In the genomic region with DNA sequence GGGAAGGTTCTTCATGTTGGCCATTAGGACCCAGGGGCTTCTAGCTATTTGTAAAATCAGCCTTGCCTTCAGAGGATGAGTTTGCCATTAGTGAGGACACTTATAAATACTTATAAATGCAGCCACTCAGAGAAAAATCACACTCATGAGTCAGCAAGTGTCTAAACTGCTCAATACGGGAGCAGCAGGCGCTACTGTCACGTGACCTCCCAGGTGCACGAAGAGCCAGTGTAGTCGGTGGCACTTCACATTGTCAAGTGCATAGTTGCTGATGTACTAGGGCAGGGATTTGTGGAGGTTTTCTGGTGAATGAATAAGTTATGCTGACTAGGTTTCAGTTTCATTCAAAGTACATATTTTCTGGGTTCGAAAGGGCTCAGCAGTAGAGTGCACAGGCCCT, we compare ENCODE assay signal across 27 mouse cellular contexts. TPM values are rescaled to one million over a fixed set of nuclear protein-coding genes. Genes with fewer than 3 reads are reported as not detected.
DNase-seq lines count a peak whose midpoint lies in the region; ATAC-seq and TF ChIP-seq lines count a peak whose summit lies in the region.
"Had no signal": no experiment of that assay in that cellular context is flagged by ENCODE, and none has a peak within 500 bp of the region (broad histone marks: within the 10 kb centered on the region; RNA-seq: fewer than 3 reads in every experiment).

No protein-coding gene starts in this region.

- H3K79me2 ChIP-seq in CH12.LX (replicated peaks; ENCODE audit: control insufficient read depth, extremely low read depth, insufficient read depth, poor library complexity, severe bottlenecking): no peaks in the 10 kb centered on the region

- H3K4me2 ChIP-seq in lung, embryonic 16.5 days (ENCODE audit: low read depth, low read length): no peak overlapping the region
- H3K4me2 ChIP-seq in CH12.LX (ENCODE audit: insufficient read depth, low read depth, poor library complexity, severe bottlenecking): peak overlapping the region; percentile 77
- H3K4me2 ChIP-seq: embryonic facial prominence, embryonic 13.5 days; embryonic facial prominence, embryonic 15.5 days; forebrain, embryonic 12.5 days had no signal

- no peak for TF ChIP-seq CTCF in CH12.LX (conservative IDR thresholded peaks at IDR 0.05 in 1 of 2, IDR thresholded peaks at IDR 0.05 in 1 of 2; ENCODE audit: low read depth in 2 of 2, low read length in 2 of 2)

- no peak for DNase-seq in lung, postnatal 14 days
- peak; percentile 86 for DNase-seq in A20 (ENCODE audit: low read depth, low spot score)
- peak; percentile 29 for DNase-seq in CH12.LX (ENCODE audit: extremely low read depth)
- no peak for DNase-seq in heart, postnatal 10 days
- DNase-seq: adrenal gland, adult 2 months; adrenal gland, postnatal 10 days; adrenal gland, postnatal 25 days; B cell, adult 2 months; cerebellum, adult 11 months; cerebellum, adult 18-20 months; cerebellum, adult 8-10 months; cerebellum, adult 9-11 months; cerebellum, postnatal 14 days; cerebellum, postnatal 36 days; embryo, embryonic 11 days had no signal

- no peak for TF ChIP-seq EP300 in CH12.LX (IDR thresholded peaks at IDR 0.05; ENCODE audit: low read length)

- 69% methylated on average over 6 of the region's 6 CpGs for WGBS in lung, embryonic 16.5 days

- no peaks in the 10 kb centered on the region for H3K36me3 ChIP-seq in lung, embryonic 16.5 days (ENCODE audit: control insufficient read depth, insufficient read depth, low read length)
- no peaks in the 10 kb centered on the region for H3K36me3 ChIP-seq in CH12.LX (replicated peaks in 1 of 2; ENCODE audit: control insufficient read depth in 1 of 2, insufficient read depth in 1 of 2, low read length in 1 of 2)
- H3K36me3 ChIP-seq: embryonic facial prominence, embryonic 13.5 days; embryonic facial prominence, embryonic 15.5 days; forebrain, embryonic 10.5 days; forebrain, embryonic 12.5 days had no signal

- 0 out of 2 replicates have a peak, but pooled peaks have one; percentile 45 for ATAC-seq in lung, embryonic 16.5 days (ENCODE audit: low read depth)
- ATAC-seq: CD4-positive, CD25-positive, alpha-beta regulatory T cell, adult 4 months; forebrain, embryonic 14.5 days; forebrain, embryonic 16.5 days had no signal

- intact Hi-C loops in heart, postnatal 10 days (cut with DNase I): no loop called here

- no peak for TF ChIP-seq RAD21 in CH12.LX (IDR thresholded peaks at IDR 0.05; ENCODE audit: low read depth, low read length)

- TF ChIP-seq POLR2A in CH12.LX (IDR thresholded peaks at IDR 0.05; ENCODE audit: low read depth, low read length): no peak

- H3K9me3 ChIP-seq in lung, embryonic 16.5 days (ENCODE audit: control insufficient read depth, low read length): no peaks in the 10 kb centered on the region
- no peaks in the 10 kb centered on the region for H3K9me3 ChIP-seq in CH12.LX (replicated peaks; ENCODE audit: low read length)
- H3K9me3 ChIP-seq: embryonic facial prominence, embryonic 13.5 days; embryonic facial prominence, embryonic 15.5 days; forebrain, embryonic 10.5 days; forebrain, embryonic 12.5 days had no signal

- no peak overlapping the region for H3K9ac ChIP-seq in lung, embryonic 16.5 days (ENCODE audit: low read length)
- H3K9ac ChIP-seq in CH12.LX (ENCODE audit: insufficient read depth, low read depth): no peak overlapping the region
- H3K9ac ChIP-seq: embryonic facial prominence, embryonic 13.5 days; embryonic facial prominence, embryonic 15.5 days; forebrain, embryonic 12.5 days had no signal

- no peaks in the 10 kb centered on the region for H3K4me1 ChIP-seq in lung, embryonic 16.5 days (replicated peaks; ENCODE audit: control insufficient read depth, insufficient read depth, low read length)
- peaks cover 0 to 4% of the 10 kb centered on the region in 2 experiments; a peak in 1 of 4 replicates for H3K4me1 ChIP-seq in CH12.LX (ENCODE audit: control insufficient read depth in 1 of 2, insufficient read depth in 2 of 2)
- H3K4me1 ChIP-seq: embryonic facial prominence, embryonic 13.5 days; embryonic facial prominence, embryonic 15.5 days had no signal

- in situ Hi-C loops in CH12.LX (cut with MboI; ENCODE audit: low pct_ligation_motif_present, low pct_unique_long_range_greater_than_20kb, low sequenced_read_pairs): no loop called here

- no peak overlapping the region for H3K4me3 ChIP-seq in lung, embryonic 16.5 days (ENCODE audit: low read length)
- H3K4me3 ChIP-seq in CH12.LX (replicated peaks in 1 of 3; ENCODE audit: low read depth in 2 of 3, low read length in 2 of 3, poor library complexity in 1 of 3): no peak overlapping the region
- H3K4me3 ChIP-seq: embryonic facial prominence, embryonic 13.5 days; embryonic facial prominence, embryonic 15.5 days; erythroblast, embryonic 14.5 days; forebrain, embryonic 10.5 days; forebrain, embryonic 12.5 days had no signal

- no peaks in the 10 kb centered on the region for H3K27me3 ChIP-seq in lung, embryonic 16.5 days (ENCODE audit: control insufficient read depth, insufficient read depth, low read depth, low read length)
- no peaks in the 10 kb centered on the region for H3K27me3 ChIP-seq in CH12.LX (replicated peaks)
- H3K27me3 ChIP-seq: forebrain, embryonic 12.5 days had no signal

- no peak overlapping the region for H3K27ac ChIP-seq in lung, embryonic 16.5 days (ENCODE audit: low read length)
- H3K27ac ChIP-seq in CH12.LX (ENCODE audit: insufficient read depth, low read depth): no peak overlapping the region
- H3K27ac ChIP-seq: embryonic facial prominence, embryonic 13.5 days; embryonic facial prominence, embryonic 15.5 days; forebrain, embryonic 10.5 days; forebrain, embryonic 12.5 days had no signal

- dilution Hi-C loops in CH12.LX (cut with MboI; ENCODE audit: extremely low pct_ligation_motif_present, extremely low pct_unique_long_range_greater_than_20kb, low sequenced_read_pairs): no loop called here

TF ChIP-seq in CH12.LX, 34 proteins besides CTCF, POLR2A, EP300 and RAD21:
- TF ChIP-seq USF1 (IDR thresholded peaks at IDR 0.05; ENCODE audit: low read depth, low read length): peak; percentile 84
- no peak for TF ChIP-seq RCOR1 (conservative IDR thresholded peaks at IDR 0.05; ENCODE audit: low read depth, low read length)
- TF ChIP-seq MXI1 (IDR thresholded peaks at IDR 0.05; ENCODE audit: low read depth, low read length): no peak
- no peak for TF ChIP-seq NELFE (IDR thresholded peaks at IDR 0.05; ENCODE audit: low read depth, low read length)
- TF ChIP-seq NRF1 (IDR thresholded peaks at IDR 0.05; ENCODE audit: low read depth, low read length): no peak
- TF ChIP-seq ZC3H11A (IDR thresholded peaks at IDR 0.05; ENCODE audit: low read depth, low read length): no peak
- TF ChIP-seq IRF4 (IDR thresholded peaks at IDR 0.05; ENCODE audit: low read depth, low read length): no peak
- TF ChIP-seq BHLHE40 (IDR thresholded peaks at IDR 0.05; ENCODE audit: low read depth, low read length): peak; percentile 81
- TF ChIP-seq USF2 (conservative IDR thresholded peaks at IDR 0.05; ENCODE audit: low read depth, low read length): peak; percentile 86
- 0 out of 2 replicates have a peak, but pooled peaks have one; percentile 53 for TF ChIP-seq MAFK (IDR thresholded peaks at IDR 0.05; ENCODE audit: insufficient replicate concordance, low read length)

RNA-seq across cellular contexts. Expression of gene Gjd2, which starts 10.0 kb away (rescaled TPM):
- polyA plus RNA-seq in lung, embryonic 16.5 days (2015; fragmentation: Nextera tagmentation; extraction: Ambion mirVana): 0.05 and 0.14 TPM in 2 replicates
- total RNA-seq in CH12.LX (2012; rRNA removed) (not detected in 2 replicates), CH12.LX (2014; rRNA removed) (not detected in 2 replicates)
- not detected in 2 replicates for polyA plus RNA-seq in CH12.LX (2012; ENCODE audit: insufficient read length, low read depth)
- not detected for total RNA-seq in heart, postnatal 10 days (2021)
- total RNA-seq: common myeloid progenitor, adult 5-6 weeks; ES-E14; MEL had no signal
- polyA plus RNA-seq: CD4-positive, CD25-positive, alpha-beta regulatory T cell, adult 4 months; erythroblast, embryonic 14.5 days had no signal

RNA-seq across cellular contexts. Expression of gene Actc1, which starts 30.0 kb away (rescaled TPM):
- 403 and 418 TPM in 2 replicates for polyA plus RNA-seq in lung, embryonic 16.5 days (2015; fragmentation: Nextera tagmentation; extraction: Ambion mirVana)
- not detected in 2 replicates for total RNA-seq in CH12.LX (2012; rRNA removed)
- not detected in 2 replicates for total RNA-seq in CH12.LX (2014; rRNA removed)
- polyA plus RNA-seq in CH12.LX (2012; ENCODE audit: insufficient read length, low read depth): not detected in 2 replicates
- total RNA-seq in heart, postnatal 10 days (2021): over 10,000 TPM; 16,623 to 16,697 TPM
- total RNA-seq: adrenal gland, adult 2 months; adrenal gland, postnatal 25 days; common myeloid progenitor, adult 5-6 weeks; MEL had no signal
- polyA plus RNA-seq: CD4-positive, CD25-positive, alpha-beta regulatory T cell, adult 4 months; erythroblast, embryonic 14.5 days had no signal

Comparison
In these comparisons a context has a peak if more than half of its experiments do, and no peak if none do; other contexts are left out.
1. DNase-seq: peak in A20 (single experiment) and CH12.LX (single experiment); none in lung, postnatal 14 days (single experiment) and heart, postnatal 10 days (0 of 2).
2. RNA of gene Actc1, which starts 30.0 kb away (total RNA-seq): 16,623 to 16,697 TPM in heart, postnatal 10 days; not detected in CH12.LX; every median in the first group is over 1,000 times any median in the second.